Mouse (Mus musculus): Measurements from ENCODE around the gene Tdrd9.
"Not testable (repeated sequence)": the region's sequence is repeated elsewhere in the genome, so short reads cannot be mapped to it uniquely, and the experiment has no call there.

Tdrd9 gene

DNA sequence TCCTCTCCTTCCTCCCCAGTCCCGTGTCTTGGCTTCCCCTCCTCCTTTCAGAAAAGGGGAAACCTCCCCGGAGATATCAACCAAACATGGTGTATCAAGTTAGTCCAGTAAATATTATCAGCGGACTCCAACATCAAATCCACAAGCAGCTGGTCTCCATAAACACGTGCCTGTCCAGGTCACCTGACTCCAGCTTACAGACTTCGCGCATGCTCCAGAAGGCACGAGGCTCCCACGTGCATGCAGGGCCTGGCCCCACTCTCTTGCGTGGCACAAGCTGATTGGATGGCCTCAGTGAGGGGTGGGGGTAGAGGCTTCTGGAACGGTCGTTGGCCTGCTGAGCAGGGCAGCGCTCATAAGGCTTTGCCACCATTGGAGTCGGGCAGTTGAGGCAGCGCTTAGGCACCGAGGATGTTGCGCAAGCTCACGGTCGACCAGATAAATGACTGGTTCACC is at the start of gene Tdrd9:
Gene Tdrd9 (plus strand): TSS at position 329 of the 456 bp plus-strand sequence.
- no peak for DNase-seq

DNA sequence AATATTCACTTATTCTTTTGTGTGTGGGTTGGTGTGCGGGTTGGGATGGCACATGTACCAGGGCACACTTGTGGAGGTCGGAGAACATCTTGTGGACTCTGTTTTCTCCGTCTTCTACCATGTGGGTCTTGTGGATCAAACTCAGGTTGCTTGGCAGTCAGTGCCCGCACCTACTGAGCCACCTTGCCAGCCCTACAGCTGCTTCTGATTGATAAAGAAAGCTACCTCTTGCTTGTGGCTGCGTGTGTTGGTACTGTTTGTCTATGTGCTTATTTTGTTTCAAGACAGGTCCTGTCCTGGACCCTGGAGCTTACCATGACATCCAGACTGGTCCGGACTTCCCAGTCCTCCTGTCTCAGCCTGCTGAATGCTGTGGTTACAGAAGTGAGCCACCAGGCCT is 48.2 kb upstream of the Tdrd9 start:
- DNase-seq: no peak

DNA sequence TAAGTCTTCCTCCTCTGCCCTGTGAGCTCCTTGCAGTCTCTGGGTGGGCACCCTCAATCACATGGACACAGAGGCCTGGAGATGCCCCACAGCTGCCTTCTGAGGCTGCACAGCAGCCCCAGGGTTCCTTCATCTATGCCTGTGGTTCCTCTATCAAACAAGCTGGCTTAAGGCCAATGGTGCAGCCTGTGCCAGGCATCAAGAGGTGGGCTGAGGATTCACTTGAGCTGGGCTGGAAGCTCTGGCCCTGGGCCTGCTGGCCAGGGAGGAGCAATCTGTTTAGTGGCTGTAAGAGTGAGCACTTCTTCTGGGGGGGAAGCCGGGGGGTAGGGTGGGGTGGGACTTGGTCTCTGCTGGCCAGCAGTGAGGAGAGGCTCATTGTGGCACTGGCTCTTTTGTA is 44.0 kb upstream of the Tdrd9 start:
- no peak for DNase-seq

DNA sequence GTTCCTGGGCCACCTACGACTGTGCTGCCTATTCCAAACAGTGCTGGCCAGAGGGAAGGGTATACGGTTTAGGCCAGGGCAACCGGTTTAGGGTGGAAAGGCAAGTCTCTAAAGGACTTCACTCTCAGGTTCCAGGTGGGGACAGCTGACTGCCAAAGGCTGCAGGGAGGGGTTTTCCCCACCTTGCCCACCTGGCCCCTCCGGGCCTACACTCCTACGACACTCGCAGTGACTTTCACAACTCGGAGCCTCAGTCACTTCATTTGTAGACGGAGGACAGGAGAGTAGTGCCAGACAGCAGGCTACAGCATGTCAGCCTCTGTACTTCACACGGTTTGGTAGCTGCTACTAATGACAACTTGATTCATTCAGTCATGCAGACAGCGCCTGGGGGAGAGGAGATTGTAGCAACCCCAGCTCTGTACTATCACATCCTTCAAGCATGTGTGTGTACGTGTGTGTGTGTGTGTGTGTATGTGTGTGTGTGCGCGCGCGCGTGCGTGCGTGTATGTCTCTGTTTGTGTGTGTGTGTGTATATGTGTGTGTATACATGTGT is 42.9 kb upstream of the Tdrd9 start:
- no peak for DNase-seq

DNA sequence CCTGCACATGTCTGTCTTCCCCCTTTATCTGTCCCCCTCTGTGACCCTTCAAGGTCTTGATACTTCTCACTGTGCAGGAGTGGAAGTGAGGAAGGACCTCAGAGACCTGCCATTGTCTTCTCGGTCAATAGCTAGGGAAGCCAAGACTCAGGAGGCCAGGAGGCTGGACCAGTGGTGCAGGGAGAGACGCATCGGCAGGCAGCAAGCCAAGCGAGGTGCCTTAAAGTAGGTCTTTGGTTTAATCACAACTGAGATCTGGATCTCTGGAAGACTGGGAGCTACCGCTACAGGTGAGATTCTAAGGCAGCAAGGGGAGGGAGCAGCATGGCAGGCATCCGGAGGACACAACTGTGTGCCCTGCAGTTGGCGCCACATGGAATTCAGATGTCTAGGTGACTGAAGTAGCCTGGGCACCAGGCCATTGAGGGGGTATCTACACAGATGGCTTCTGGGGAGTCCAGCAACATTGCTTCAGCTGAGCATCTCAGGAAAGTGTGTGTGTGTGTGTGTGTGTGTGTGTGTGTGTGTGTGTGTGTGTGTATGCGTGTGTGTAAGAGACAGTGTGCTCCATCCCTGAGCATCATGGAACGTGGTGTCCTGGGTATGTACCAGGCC is 39.8 kb upstream of the Tdrd9 start:
- no peak for DNase-seq

DNA sequence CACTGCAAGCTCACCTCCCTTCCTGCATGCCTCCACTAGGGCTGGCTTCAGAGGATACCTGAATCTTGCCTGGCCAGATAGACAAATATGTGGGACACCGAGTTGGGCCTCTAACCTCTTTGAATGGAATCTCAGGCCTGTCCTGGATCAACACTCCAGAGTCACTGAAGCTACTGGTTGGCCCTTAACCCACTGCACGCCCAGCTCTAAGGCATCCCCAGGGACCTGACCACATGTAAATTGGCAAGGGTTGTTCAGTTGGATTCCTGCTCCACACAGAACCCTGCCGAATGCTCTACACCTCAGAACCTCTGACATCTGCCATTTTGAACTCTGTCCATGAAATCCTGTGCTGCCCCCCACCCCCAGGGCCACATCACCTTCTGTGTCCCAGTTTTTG is 38.8 kb upstream of the Tdrd9 start:
- no peak for DNase-seq

DNA sequence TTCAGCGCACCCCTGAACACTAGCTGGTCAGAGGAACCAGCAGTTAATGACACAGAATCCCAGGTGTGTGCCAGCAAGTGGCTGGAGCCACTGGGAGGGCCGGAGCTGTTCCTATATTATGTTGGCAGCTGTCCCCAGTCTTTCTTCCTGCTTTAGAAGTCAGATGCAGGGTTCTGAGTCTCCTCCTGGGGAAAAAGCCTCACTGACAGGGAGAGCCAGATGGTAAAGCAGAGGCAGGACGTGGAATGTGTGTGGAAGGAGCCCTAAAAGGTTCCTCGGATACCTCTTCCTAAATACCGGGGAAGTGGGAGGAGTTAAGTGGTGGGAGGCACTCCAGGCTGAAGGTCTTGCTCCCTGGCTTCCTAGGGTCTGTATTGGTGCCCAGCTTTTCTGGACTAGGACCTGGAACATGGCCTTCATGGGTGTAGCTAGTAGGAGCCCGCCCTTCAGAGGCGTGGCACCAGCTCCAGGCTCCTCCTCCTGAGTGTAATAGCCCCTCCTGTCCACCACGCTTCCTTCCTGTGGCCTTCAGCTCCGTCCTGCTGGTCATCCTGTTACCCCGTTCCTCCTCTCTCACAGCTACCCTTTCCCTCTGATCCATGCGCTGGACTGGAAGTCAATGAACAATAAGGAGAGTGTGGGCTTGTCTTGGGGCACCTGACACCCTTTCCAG is 38.2 kb upstream of the Tdrd9 start:
- DNase-seq: peak; percentile 64

DNA sequence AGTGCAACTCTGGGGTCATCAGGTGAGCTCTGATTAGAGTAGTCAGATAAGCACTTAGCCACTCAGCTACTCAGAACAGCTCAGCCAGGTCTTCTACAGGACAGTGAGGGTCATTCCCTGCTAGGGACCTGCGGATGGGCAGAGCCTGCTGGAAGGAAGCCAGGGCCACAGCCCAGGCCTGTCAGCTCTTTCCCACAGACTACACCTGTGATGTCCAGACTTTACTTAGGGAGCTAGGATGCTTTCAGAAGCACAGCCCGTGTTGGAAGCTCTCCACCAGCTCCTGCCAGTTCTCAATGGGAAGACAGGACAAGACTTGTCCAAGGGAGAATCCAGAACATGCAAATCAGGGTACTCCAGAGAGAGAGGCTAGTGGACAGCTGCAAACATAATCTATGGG is 37.4 kb upstream of the Tdrd9 start:
- no peak for DNase-seq

DNA sequence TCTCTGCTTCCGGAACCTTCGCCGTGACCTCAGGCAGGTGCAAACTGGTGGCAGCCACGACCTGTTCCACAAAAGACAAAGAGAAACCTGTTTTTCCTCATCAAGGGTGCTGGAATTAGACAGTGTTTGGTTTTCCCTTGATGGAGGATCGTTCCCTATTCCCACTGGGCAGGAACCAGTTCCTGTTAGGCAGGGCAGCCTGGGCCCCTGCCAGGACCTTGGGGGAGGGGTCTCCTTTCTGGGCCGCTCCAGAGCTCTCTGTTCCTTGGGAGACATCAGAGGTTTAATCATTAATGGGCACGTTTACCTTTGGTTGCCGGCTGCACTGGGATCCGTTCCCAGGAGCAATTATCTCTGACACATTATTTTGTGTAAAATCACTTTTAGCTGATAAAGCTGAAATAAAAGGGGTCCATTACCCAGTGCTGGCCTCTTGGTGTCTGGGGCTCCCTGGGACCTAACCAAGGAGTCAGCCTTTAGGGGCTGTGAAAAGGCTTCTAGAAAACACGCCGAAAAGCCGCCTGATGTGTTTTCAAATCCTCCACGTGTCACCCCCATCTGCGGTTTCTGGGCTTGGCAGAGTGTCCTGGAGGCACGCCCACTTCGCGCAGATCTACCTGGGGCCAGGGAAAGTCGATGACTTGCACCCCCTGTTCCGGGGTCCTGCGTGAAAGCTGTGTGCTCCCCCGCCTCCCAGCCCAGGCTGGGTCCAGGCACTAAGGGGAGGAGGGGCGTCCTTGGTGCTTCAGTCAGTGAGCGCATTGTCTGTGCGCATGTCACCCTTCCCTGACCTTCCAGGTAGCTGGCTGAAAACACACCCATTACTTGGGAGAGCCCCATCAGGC is 34.4 kb upstream of the Tdrd9 start:
- DNase-seq: peak; percentile 34

DNA sequence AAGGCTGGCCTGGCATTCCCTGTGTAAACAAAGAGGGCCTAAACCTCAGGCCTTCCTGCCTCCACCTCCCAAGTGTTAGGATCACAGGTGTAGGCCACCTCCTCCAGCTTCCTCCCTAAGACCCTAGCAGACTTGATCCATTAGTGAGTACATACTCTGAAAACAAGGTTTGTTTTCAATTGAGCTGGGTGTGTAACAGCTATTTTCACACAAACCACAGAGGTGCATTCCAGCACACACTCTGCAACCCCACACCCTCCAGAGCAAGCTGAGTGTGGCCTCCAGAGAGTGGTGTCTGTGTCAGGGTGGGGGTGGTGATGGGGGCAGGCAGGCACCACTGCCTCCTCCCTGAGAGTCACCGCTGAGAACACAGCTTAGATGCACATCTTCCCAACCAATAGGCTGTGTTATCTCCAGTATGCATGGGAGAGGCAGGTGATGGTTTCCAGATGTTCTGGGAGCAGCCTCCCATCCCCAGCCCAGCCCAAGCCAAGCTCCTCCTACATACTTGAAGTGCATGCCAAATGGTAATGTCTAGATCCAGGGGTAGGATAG is 32.7 kb upstream of the Tdrd9 start:
- peak; percentile 41 for DNase-seq

DNA sequence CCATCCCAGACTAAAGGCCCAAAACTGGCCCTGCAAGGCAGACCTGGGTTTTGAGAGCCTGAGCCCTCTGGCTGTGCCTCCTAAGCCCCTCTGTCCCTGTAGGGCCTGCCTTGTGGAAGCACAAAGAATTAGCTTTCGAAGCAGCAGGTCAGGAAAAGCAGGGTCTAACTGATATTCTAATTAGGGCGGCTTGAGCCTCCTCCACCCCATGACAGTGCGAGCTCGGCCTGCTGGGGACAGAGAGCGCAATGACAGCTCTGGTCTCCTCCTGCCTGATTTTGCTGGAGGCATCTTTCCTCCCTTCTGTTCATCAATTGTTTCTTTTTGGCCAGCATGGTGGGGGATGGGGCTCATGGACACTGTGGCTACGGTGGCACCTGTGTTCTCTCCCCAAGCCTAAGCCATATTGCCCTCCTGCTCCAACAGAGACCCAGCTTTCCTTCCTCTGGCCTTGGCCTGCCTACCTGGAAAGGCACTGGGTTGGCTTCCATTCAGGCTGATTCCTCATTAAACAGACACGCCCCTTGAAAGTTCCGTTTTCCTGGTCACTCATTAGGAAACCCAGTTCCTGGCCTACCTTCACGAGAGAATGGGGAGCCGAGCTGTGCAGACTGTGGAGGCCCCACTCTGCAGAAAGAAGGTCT is 27.8 kb upstream of the Tdrd9 start:
- peak; percentile 68 for DNase-seq

DNA sequence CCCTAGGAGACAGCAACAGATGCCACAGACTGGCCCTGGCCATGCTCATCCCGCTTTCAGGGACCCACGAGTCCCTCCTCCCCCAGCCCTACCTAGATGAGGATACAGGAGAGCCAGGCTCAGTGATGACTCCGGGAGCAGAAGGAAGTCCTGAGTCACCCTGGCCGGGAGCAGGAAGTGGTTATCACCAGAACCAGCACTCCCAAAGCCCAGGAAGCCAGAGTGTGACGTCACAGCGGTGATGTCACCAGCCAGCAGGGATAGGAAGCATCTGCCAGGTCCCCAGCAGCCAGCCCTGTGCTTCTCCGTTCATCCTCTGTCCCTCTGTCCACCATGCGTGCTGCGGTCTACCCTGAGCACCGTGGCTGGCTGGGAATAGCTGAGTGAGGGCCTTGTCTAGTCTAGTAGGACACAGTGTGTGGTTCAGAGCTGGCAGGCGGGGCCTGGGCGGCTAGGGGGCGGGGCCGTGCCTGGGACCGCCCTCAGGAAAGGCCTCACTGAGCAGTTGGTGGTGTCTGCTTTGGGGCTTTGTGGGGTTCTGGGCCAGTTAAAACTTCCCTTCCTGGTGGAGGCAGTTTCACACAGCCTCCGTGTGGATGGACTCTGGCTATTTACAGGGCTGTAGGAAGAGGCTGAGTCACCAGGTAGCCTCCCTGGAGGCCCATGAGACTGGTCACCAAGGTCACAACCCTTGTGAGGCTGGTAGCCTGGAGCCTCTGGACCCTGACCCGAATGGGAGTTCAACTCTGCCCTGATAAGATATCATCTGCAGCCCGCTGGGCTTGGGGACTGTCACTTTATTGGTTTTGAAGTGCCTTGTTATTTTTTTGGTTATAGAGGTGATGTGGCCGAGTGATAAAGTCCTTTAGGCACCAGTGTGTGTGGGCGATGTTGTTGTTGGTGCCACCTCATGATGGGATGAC is 27.0 kb upstream of the Tdrd9 start:
- peak; percentile 53 for DNase-seq

DNA sequence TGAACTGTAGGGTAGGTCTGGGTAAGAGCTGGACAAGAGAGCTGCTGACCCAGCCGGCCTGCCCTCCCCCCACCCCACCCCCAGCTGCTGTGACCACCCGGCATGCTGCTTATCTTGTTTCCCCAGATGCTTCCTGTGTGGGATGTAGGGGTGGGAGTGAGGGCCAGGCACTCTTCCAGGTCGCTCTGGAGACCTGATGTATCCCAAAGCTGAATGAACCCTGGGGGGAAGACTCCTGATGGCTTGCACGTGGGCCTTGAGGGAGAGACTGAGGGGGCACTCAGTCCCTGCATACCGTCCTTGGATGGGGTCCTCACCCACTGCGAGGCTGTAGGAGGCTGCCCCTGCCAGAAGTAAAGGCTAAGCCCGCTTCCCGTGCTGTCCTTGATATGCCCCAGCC is 26.2 kb upstream of the Tdrd9 start:
- DNase-seq: peak; percentile 64

DNA sequence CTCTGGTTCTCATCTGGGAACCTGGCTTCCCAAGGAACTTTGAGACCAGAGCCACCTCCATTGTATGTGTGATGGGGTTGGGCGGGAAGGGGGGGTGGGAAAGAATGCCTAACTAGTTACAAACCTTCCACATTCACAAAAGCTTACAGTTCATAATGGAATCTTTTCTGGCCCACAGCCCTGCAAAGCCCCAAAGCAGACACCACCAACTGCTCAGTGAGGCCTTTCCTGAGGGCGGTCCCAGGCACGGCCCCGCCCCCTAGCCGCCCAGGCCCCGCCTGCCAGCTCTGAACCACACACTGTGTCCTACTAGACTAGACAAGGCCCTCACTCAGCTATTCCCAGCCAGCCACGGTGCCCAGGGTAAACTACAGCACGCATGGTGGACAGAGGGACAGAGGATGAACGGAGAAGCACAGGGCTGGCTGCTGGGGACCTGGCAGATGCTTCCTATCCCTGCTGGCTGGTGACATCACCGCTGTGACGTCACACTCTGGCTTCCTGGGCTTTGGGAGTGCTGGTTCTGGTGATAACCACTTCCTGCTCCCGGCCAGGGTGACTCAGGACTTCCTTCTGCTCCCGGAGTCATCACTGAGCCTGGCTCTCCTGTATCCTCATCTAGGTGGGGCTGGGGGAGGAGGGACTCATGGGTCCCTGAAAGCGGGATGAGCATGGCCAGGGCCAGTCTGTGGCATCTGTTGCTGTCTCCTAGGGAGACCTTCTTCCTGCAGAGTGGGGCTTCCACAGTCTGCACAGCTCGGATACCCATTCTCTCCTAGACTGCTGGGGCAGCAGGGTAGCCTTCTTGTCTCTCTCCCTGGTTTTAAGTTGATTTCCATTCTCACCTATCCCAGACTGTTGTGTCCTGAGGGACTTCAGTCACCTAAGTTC is 25.3 kb upstream of the Tdrd9 start:
- not testable (repeated sequence) for DNase-seq

DNA sequence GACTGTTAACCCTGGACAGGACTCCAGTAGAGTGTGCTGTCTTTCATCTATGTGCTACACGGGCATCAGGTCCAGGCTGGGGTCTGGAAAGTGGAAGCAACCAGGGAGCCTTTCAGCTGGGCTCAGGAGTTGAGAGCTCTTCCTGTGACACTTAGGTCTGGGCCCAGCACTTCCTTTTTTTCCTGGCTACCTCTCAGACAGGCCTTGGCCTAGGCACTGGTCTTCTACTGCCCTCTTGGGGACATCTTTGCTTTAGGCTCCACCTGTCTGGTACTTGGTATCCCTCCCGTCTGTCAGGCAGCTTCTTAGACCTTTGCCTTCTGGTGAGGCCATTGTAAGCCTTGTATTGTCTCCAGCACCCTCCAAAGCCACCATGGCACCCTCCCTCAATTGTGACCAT is 24.6 kb upstream of the Tdrd9 start:
- DNase-seq: peak; percentile 64

DNA sequence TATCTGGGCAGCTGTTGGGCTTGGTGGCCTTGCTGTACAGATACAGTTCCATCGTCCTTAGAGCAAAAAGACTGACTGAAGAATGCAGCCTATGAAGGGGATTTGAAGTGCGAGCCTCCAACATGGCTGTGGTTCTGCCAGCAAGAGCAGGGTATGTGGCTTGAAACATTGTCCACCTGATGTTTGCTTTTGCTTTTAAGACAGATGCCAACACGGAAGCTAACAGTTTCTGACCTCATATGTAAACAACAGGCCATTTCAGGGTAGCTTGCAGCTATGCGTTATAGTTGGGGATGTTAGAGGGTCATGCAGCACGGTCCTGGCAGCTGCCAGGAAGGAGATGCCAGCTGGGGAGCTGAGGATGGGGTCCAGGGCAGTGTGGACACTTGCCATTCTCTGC is 20.9 kb upstream of the Tdrd9 start:
- no peak for DNase-seq

DNA sequence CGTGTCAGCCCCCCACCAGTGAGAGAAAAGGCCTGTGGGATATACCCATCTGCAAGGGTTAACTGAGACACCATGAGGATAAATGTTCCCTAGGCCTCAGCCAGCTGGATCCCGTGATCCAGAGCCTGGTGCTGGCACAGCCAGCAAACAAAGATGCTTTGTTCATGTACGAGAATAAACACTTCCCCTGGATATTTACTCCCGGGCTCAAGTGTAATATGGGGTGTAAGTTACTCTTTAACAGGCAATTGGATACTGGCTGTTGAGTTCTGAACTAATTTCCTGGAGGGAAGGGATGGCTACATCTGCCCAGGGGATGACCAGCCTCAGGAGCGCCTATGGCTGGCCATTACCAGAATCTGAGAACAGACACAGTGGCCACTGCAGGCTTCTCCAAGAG is 19.7 kb upstream of the Tdrd9 start:
- no peak for DNase-seq

DNA sequence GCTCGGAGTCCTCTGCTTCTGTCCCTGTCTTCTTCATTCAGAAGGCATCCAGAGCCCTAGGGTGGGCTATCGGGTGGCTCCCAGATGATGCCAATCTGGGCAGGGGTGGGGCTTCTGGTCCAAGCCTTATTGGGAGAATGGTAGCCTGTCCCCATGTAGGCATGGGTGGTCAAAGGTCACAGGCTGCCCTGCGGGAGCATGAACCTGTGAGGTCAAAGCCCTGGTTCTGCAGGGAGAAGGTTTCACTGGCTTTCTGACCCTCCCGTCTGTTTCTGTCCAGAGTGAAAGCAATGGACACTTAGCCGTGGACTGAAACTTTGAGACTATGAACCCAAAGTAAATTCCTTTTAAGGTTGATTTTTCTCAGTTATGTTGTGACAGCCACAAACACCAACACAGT is 15.2 kb upstream of the Tdrd9 start:
- DNase-seq: no peak

DNA sequence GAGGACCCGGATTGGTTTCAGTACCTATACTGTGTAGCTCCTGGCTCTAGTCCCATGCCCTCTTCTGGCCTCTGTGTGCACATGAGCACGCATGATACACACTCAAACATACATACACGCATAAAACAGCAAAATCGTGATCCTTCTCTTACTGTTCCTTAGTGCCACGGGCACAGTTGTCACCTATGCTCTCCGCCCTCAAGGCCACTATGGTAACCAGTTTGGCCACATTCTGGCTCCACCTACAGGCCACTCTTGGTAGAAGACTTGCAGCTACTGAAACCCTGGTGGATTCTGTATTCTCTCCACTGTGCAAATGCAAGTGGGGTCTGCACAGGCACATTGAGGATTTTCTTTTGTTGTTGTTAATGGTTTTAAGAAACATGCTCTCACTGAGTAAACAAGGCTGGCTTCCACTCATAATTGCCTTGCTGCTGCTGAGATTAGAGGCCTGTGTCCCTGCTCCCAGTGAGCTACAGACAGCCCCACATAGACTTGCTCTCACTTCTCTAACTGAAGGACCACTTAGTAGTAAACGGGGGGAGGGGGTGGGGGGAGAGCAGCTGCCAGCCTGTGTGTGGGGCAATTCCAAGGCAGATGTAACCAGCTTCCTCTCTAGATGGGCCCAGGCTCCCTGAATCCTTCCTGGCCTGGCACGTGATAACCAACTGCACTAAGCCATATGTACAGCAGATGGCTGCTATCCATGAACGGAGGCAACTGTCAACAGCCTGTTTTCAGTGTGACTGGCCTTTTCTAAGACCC is 13.1 kb upstream of the Tdrd9 start:
- DNase-seq: peak; percentile 77

DNA sequence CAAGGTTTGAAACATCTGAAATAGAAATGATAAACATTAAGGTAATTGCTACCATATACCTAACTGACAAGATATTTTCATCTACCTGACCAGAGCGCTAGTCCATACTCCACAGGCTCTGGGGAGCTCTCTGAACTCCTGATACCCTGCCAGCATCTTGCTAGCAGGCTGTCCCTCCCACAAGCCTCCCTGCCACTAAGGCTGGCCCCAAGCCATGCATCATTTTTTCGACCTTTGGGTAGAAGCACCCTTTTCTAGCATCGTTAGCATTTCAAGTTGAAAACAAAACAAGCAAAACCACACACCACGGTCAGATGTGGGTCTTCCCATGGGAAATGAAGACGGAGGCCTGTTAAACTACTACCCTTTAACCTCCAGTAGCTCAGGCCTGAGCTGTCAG is 8.0 kb upstream of the Tdrd9 start:
- DNase-seq: no peak

All from liver (tissue).